Comparison of ENCODE assay signal across 8 mouse cellular contexts in genomic region chr10:25359208-25359958, GRCm38 (mm10). TPM values are rescaled to one million over a fixed set of nuclear protein-coding genes. Genes with fewer than 3 reads are reported as not detected.
DNase-seq lines count a peak whose midpoint lies in the region; ATAC-seq and TF ChIP-seq lines count a peak whose summit lies in the region.

Gene Epb41l2 (plus strand): TSS chr10:25359798.

- peak; percentile 95 for ATAC-seq in forebrain, embryonic 12.5 days (ENCODE audit: low FRiP score)
- ATAC-seq in heart, embryonic 16.5 days (replicated peaks; ENCODE audit: extremely low read depth, insufficient read depth, low FRiP score) = peak; percentile 95
- peak; percentile 92 for ATAC-seq in liver, embryonic 14.5 days (ENCODE audit: insufficient read depth)
- peak; percentile 94 for ATAC-seq in stomach, embryonic 15.5 days (ENCODE audit: insufficient read depth, low FRiP score, low read depth)

- H3K27ac ChIP-seq in forebrain, embryonic 12.5 days = peak within 1 kb of the TSS; percentile 70
- peak within 1 kb of the TSS; percentile 88 for H3K27ac ChIP-seq in heart, embryonic 16.5 days (ENCODE audit: low read length)
- H3K27ac ChIP-seq in liver, embryonic 14.5 days = no peak within 1 kb of the TSS
- peak within 1 kb of the TSS; percentile 84 for H3K27ac ChIP-seq in stomach, embryonic 15.5 days

- H3K9me3 ChIP-seq in E14TG2a.4 (ENCODE audit: low read length) = peaks cover 5% of the 10 kb centered on the region
- no peaks in the 10 kb centered on the region for H3K9me3 ChIP-seq in forebrain, embryonic 12.5 days
- no peaks in the 10 kb centered on the region for H3K9me3 ChIP-seq in heart, embryonic 16.5 days (replicated peaks; ENCODE audit: control insufficient read depth, low read length)
- no peaks in the 10 kb centered on the region for H3K9me3 ChIP-seq in liver, embryonic 14.5 days (ENCODE audit: control insufficient read depth, low read length)
- H3K9me3 ChIP-seq in stomach, embryonic 15.5 days = no peaks in the 10 kb centered on the region

- TF ChIP-seq CTCF in E14TG2a.4 (conservative IDR thresholded peaks at IDR 0.05; ENCODE audit: low read length) = no peak
- no peak for TF ChIP-seq CTCF in liver, embryonic 14.5 days (IDR thresholded peaks at IDR 0.05; ENCODE audit: low read depth)

- WGBS in forebrain, embryonic 12.5 days = under 1% methylated on average over 55 of the region's 55 CpGs
- under 1% methylated on average over 54 of the region's 55 CpGs for WGBS in heart, embryonic 16.5 days
- 1% methylated on average over 46 of the region's 55 CpGs for WGBS in liver, embryonic 14.5 days (ENCODE audit: insufficient replicate concordance)
- WGBS in stomach, embryonic 15.5 days = under 1% methylated on average over 53 of the region's 55 CpGs

- H3K9ac ChIP-seq in forebrain, embryonic 12.5 days = peak within 1 kb of the TSS; percentile 85
- peak within 1 kb of the TSS; percentile 91 for H3K9ac ChIP-seq in heart, embryonic 16.5 days (ENCODE audit: low read length)
- H3K9ac ChIP-seq in liver, embryonic 14.5 days (replicated peaks) = peak within 1 kb of the TSS; percentile 70
- peak within 1 kb of the TSS; percentile 83 for H3K9ac ChIP-seq in stomach, embryonic 15.5 days

- H3K27me3 ChIP-seq in E14TG2a.4 (ENCODE audit: insufficient read depth, low read length) = peaks cover 37% of the 10 kb centered on the region
- H3K27me3 ChIP-seq in forebrain, embryonic 12.5 days = no peaks in the 10 kb centered on the region
- H3K27me3 ChIP-seq in heart, embryonic 16.5 days (ENCODE audit: control insufficient read depth, insufficient read depth, low read length) = no peaks in the 10 kb centered on the region
- H3K27me3 ChIP-seq in liver, embryonic 14.5 days (ENCODE audit: control insufficient read depth, insufficient read depth, low read length) = peaks cover 3% of the 10 kb centered on the region
- no peaks in the 10 kb centered on the region for H3K27me3 ChIP-seq in stomach, embryonic 15.5 days (replicated peaks)

- no peaks in the 10 kb centered on the region for H3K36me3 ChIP-seq in E14TG2a.4 (ENCODE audit: insufficient read depth, low read length)
- no peaks in the 10 kb centered on the region for H3K36me3 ChIP-seq in forebrain, embryonic 12.5 days (replicated peaks)
- H3K36me3 ChIP-seq in heart, embryonic 16.5 days (ENCODE audit: control insufficient read depth, insufficient read depth) = no peaks in the 10 kb centered on the region
- H3K36me3 ChIP-seq in liver, embryonic 14.5 days (replicated peaks; ENCODE audit: control insufficient read depth, insufficient read depth, low read depth) = no peaks in the 10 kb centered on the region
- no peaks in the 10 kb centered on the region for H3K36me3 ChIP-seq in stomach, embryonic 15.5 days

- H3K4me2 ChIP-seq in forebrain, embryonic 12.5 days = peak within 1 kb of the TSS; percentile 88
- peak within 1 kb of the TSS; percentile 79 for H3K4me2 ChIP-seq in heart, embryonic 16.5 days (ENCODE audit: low read depth, low read length)
- H3K4me2 ChIP-seq in liver, embryonic 14.5 days (ENCODE audit: low read depth) = peak within 1 kb of the TSS; percentile 90
- peak within 1 kb of the TSS; percentile 76 for H3K4me2 ChIP-seq in stomach, embryonic 15.5 days

- peak; percentile 76 for DNase-seq in c-Kit-positive CD71-positive TER-119-positive erythroid progenitor cells, embryonic 14.5 days (ENCODE audit: low spot score)
- peak; percentile 89 to 96 for DNase-seq in kidney, postnatal 36 days
- DNase-seq in liver, embryonic 14.5 days (ENCODE audit: low read depth in 3 of 3, low spot score in 3 of 3) = peak; percentile 62 to 70 (median 68)
- DNase-seq in neural tube, embryonic 10.5 days (ENCODE audit: extremely low spot score, low spot score) = peak; percentile 97

- no peak for TF ChIP-seq EP300 in liver, embryonic 14.5 days (IDR thresholded peaks at IDR 0.05; ENCODE audit: low read depth)

- H3K4me3 ChIP-seq in E14TG2a.4 (replicated peaks; ENCODE audit: low read length) = peak within 1 kb of the TSS; percentile 92
- peak within 1 kb of the TSS; percentile 89 for H3K4me3 ChIP-seq in forebrain, embryonic 12.5 days (replicated peaks)
- peak within 1 kb of the TSS; percentile 86 for H3K4me3 ChIP-seq in heart, embryonic 16.5 days (ENCODE audit: low read length)
- H3K4me3 ChIP-seq in liver, embryonic 14.5 days (ENCODE audit: insufficient read depth in 1 of 2, low read depth in 2 of 2, low read length in 2 of 2) = peak within 1 kb of the TSS; percentile 81 to 83
- peak within 1 kb of the TSS; percentile 79 for H3K4me3 ChIP-seq in stomach, embryonic 15.5 days (replicated peaks)

- H3K4me1 ChIP-seq in E14TG2a.4 (replicated peaks; ENCODE audit: low read depth, low read length) = peaks cover 19% of the 10 kb centered on the region
- peaks cover 15% of the 10 kb centered on the region for H3K4me1 ChIP-seq in forebrain, embryonic 12.5 days
- peaks cover 23% of the 10 kb centered on the region for H3K4me1 ChIP-seq in heart, embryonic 16.5 days (ENCODE audit: control insufficient read depth, insufficient read depth, low read length)
- peaks cover 0 to 6% of the 10 kb centered on the region in 2 experiments; a peak in 3 of 4 replicates for H3K4me1 ChIP-seq in liver, embryonic 14.5 days (replicated peaks; ENCODE audit: control insufficient read depth in 2 of 2, insufficient read depth in 2 of 2, low read length in 1 of 2)
- 0 out of 2 replicates have a peak, but pooled peaks cover 10% of the 10 kb centered on the region for H3K4me1 ChIP-seq in stomach, embryonic 15.5 days

RNA-seq across cellular contexts. Expression of gene Epb41l2, which starts in this region (rescaled TPM):
- 39.2 and 42.7 TPM in 2 replicates for polyA plus RNA-seq in forebrain, embryonic 12.5 days (2016; fragmentation: Nextera tagmentation; extraction: Ambion mirVana)
- polyA plus RNA-seq in heart, embryonic 16.5 days (2015; fragmentation: Nextera tagmentation; extraction: Ambion mirVana) = 49.8 and 52.1 TPM in 2 replicates
- 7.3 and 11.7 TPM in 2 replicates for polyA plus RNA-seq in liver, embryonic 14.5 days (2012; rRNA removed)
- polyA plus RNA-seq in liver, embryonic 14.5 days (2014; fragmentation: Nextera tagmentation; extraction: Ambion mirVana) = 6.8 and 8.0 TPM in 2 replicates
- polyA plus RNA-seq in stomach, embryonic 15.5 days (2015; fragmentation: Nextera tagmentation; extraction: Ambion mirVana) = 50.2 and 56.1 TPM in 2 replicates
